Mouse (Mus musculus) forebrain, embryonic 11.5 days (tissue): ENCODE data around the gene 4930426L09Rik. TPM values are rescaled to one million over a fixed set of nuclear protein-coding genes. Genes with fewer than 3 reads are reported as not detected.

Source experiments
- ATAC-seq: fragments of 200-750 bp; cut with Nextera tagmentation; replicated peaks from 2 replicates; pipeline ENCODE4 v1.8.0; 2017; ENCODE audit warnings: moderate TSS enrichment; ENCODE audit not compliant: low FRiP score
- DNase-seq: peaks from one replicate; pipeline ENCODE4 v3.0.0-alpha.2; 2017; ENCODE audit warnings: low spot score
- H3K27ac ChIP-seq: fragments of 300-500 bp; sonication (generic); 2 replicates; pipeline ENCODE4 v1.5.1; 2014; ENCODE audit warnings: low read depth, low read length
- H3K27me3 ChIP-seq: fragments of 300-500 bp; sonication (generic); 2 replicates; pipeline ENCODE4 v1.6.1; 2014; ENCODE audit warnings: mild to moderate bottlenecking, low read length, mixed read lengths; ENCODE audit not compliant: control insufficient read depth, insufficient read depth
- H3K36me3 ChIP-seq: fragments of 300-500 bp; sonication (generic); 2 replicates; pipeline ENCODE4 v1.6.1; 2014; ENCODE audit warnings: mild to moderate bottlenecking, low read length, moderate library complexity, mixed read lengths; ENCODE audit not compliant: control insufficient read depth, insufficient read depth
- H3K4me1 ChIP-seq: fragments of 300-500 bp; sonication (generic); replicated peaks from 2 replicates; pipeline ENCODE4 v1.6.1; 2014; ENCODE audit warnings: low read length, mixed read lengths; ENCODE audit not compliant: control insufficient read depth, insufficient read depth
- H3K4me2 ChIP-seq: fragments of 300-500 bp; sonication (generic); 2 replicates; pipeline ENCODE4 v1.6.1; 2014; ENCODE audit warnings: low read depth, mild to moderate bottlenecking, low read length, moderate library complexity, mixed read lengths; ENCODE audit not compliant: severe bottlenecking
- H3K4me3 ChIP-seq: fragments of 300-500 bp; sonication (generic); 2 replicates; pipeline ENCODE4 v1.5.1; 2014; ENCODE audit warnings: low read depth, low read length
- H3K9ac ChIP-seq: fragments of 300-500 bp; sonication (generic); 2 replicates; pipeline ENCODE4 v1.6.1; 2014; ENCODE audit warnings: low read length
- H3K9me3 ChIP-seq: fragments of 300-500 bp; sonication (generic); 2 replicates; pipeline ENCODE4 v1.6.1; 2016; ENCODE audit warnings: low read length, mixed read lengths; ENCODE audit not compliant: control insufficient read depth
- WGBS: fragments of 180-500 bp; shearing (Covaris S2); extraction: QIAGEN DNeasy Blood & Tissue Kit; methylation state at CpG from one replicate; pipeline ENCODE4 v1.1.7; 2014; 5-methylcytosine and 5-hydroxymethylcytosine counted together
- polyA plus RNA-seq: library from polyadenylated mRNA; unstranded; fragments of >200 nt; fragmentation: Nextera tagmentation; extraction: Ambion mirVana; gene quantifications from 2 replicates; pipeline ENCODE4 v1.2.1, GENCODE M21; 2014

4930426L09Rik gene
- polyA plus RNA-seq, 1 experiment from 2014 or later, result 0.25 TPM

DNA sequence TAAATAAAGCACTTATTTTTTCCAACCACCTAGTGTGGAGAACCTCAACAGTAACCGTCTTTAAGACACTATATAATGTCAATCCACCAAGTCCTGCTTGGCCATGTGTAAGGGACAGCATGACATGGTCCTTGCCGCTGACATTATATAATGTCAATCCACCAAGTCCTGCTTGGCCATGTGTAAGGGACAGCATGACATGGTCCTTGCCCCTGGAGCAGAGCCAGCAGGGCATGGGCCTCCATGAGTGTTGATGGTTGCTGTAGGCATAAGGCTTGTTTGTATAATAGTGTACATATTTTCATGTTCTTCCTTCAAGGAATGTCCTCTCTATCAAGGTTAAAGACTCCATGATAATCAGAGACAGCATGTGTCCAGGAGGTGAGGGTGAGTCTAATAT lies 32.2 kb upstream of the 4930426L09Rik start:
- DNase-seq (no peak), ATAC-seq (no peak)
- Histone ChIP-seq H3K9me3 (no peaks in the 10 kb centered on the region), H3K9ac (no peak overlapping the region), H3K27ac (no peak overlapping the region), H3K36me3 (no peaks in the 10 kb centered on the region), H3K4me3 (no peak overlapping the region), H3K4me2 (no peak overlapping the region), H3K27me3 (no peaks in the 10 kb centered on the region), H3K4me1 (no peaks in the 10 kb centered on the region)
- 95% methylated on average over 2 of the region's 2 CpGs for WGBS

- Histone ChIP-seq H3K4me1 (no peaks in the 10 kb centered on the region), H3K4me2 (no peak overlapping the region), H3K9ac (no peak overlapping the region), H3K36me3 (no peaks in the 10 kb centered on the region), H3K27ac (no peak overlapping the region), H3K27me3 (no peaks in the 10 kb centered on the region), H3K4me3 (no peak overlapping the region), H3K9me3 (no peaks in the 10 kb centered on the region)
- ATAC-seq, result no peak
- WGBS, result 87% methylated on average over 5 of the region's 5 CpGs
- no peak for DNase-seq
Observed at GRCm38 (mm10) chr2:18966566-18966965, 31.6 kb upstream of the 4930426L09Rik start.

DNA sequence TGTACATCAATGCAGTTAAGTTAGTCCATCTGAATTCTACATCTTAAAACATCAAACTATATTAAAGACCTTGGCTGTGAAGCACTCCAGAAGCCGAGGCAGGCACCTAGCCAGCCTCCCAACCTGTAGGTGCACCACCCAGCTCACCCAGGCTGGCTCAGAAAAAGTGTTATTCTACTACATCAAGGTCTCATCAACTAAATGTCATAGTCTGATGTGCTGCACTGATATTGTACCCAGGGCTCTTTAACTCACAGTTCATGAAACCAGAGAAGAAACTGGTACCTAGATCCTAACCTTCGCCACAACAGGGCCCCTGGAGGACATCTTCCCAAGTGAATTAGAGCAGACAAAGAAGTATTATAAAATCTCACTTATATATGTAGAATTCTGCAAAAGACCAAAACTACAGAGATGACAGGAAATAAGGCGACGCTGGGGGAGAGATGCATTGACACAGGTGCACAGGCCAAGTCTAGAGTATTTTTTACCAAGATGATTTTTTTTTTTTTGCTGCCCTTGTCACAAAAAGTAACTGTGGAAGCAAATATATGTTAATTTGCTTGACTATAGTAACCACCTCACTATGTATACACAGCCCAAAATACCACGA lies 30.6 kb upstream of the 4930426L09Rik start:
- Histone ChIP-seq H3K9me3 (peaks cover under 1% of the 10 kb centered on the region; the same call in 1 of the 2 replicates), H3K27ac (no peak overlapping the region), H3K4me1 (no peaks in the 10 kb centered on the region), H3K27me3 (no peaks in the 10 kb centered on the region), H3K4me2 (no peak overlapping the region), H3K36me3 (no peaks in the 10 kb centered on the region), H3K9ac (no peak overlapping the region), H3K4me3 (no peak overlapping the region)
- 93% methylated on average over 5 of the region's 5 CpGs for WGBS
- no peak for ATAC-seq
- DNase-seq, result no peak

DNA sequence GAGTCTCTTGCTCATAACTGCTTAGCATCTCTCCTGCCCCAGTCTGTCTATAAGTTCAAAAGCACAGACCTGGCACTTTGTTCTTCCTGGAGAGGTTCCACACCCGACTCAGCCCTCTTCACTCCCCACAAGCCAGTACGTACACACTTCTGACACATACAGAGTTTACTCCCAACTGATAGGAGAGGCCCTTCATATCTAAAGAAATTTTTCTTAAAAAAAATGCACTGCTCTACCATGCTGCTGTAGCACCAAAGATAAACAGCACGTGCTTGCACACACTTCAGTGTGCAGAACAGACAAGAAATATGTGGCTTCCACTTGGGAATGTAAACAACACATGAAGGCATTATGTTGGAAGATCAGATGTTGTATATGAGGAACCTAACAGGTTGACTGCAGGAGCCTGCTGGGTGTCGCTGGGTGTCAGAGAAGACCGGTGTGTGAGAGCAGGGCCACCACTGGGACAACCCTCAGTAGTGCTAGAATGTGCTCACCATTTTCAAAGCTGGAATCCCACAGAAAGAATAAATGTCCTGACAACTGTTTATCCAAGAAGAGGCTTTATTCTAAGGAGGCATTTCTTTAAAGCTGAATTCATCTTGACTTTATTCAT lies 29.0 kb upstream of the 4930426L09Rik start:
- peaks cover 4% of the 10 kb centered on the region; the same call in 1 of the 2 replicates for H3K9me3 ChIP-seq
- no peak overlapping the region for H3K4me2 ChIP-seq
- 83% methylated on average over 5 of the region's 5 CpGs for whole genome bisulfite sequencing
- no peak overlapping the region for H3K9ac ChIP-seq
- H3K27me3 ChIP-seq, result no peaks in the 10 kb centered on the region
- no peak for DNase-seq
- no peak for ATAC-seq
- no peak overlapping the region for H3K4me3 ChIP-seq
- no peak overlapping the region for H3K27ac ChIP-seq
- no peaks in the 10 kb centered on the region for H3K36me3 ChIP-seq
- no peaks in the 10 kb centered on the region for H3K4me1 ChIP-seq

- Histone ChIP-seq H3K27ac (no peak overlapping the region), H3K4me1 (no peaks in the 10 kb centered on the region), H3K9me3 (peaks cover 4% of the 10 kb centered on the region; the same call in 1 of the 2 replicates), H3K36me3 (no peaks in the 10 kb centered on the region), H3K4me3 (no peak overlapping the region), H3K4me2 (no peak overlapping the region), H3K9ac (no peak overlapping the region), H3K27me3 (no peaks in the 10 kb centered on the region)
- ATAC-seq, result no peak
- WGBS, result 86% methylated on average over 2 of the region's 2 CpGs
- no peak for DNase-seq
Observed at GRCm38 (mm10) chr2:18970461-18970860, 27.7 kb upstream of the 4930426L09Rik start.

DNA sequence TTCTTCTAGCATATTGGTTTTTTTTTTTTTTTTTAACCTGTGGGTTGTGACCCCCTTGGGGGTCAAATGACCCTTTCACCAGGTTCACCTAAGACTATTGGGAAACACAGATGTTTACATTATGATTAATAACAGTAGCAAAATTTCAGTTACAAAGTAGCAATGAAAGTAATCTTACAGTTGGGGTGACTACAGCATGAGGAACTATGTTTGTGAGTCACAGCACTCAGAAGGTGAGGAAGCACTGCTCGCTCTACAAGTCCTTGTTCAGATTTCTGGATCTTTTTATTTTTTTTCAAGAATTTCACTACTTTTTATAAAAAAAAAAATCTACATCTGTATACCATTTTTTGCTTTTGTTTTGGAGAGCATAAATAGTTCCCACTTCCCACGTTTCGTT lies 26.6 kb upstream of the 4930426L09Rik start:
- ATAC-seq (no peak), DNase-seq (no peak)
- no peaks in the 10 kb centered on the region for H3K4me1 ChIP-seq
- WGBS, result 89% methylated on average over 3 of the region's 3 CpGs
- no peak overlapping the region for H3K4me2 ChIP-seq
- H3K9ac ChIP-seq, result no peak overlapping the region
- H3K36me3 ChIP-seq, result no peaks in the 10 kb centered on the region
- peaks cover 4% of the 10 kb centered on the region; the same call in 1 of the 2 replicates for H3K9me3 ChIP-seq
- H3K27ac ChIP-seq, result no peak overlapping the region
- H3K27me3 ChIP-seq, result no peaks in the 10 kb centered on the region
- no peak overlapping the region for H3K4me3 ChIP-seq

- Histone ChIP-seq H3K9me3 (peaks cover 4% of the 10 kb centered on the region; the same call in 1 of the 2 replicates), H3K27ac (no peak overlapping the region), H3K27me3 (no peaks in the 10 kb centered on the region), H3K4me1 (no peaks in the 10 kb centered on the region), H3K4me3 (no peak overlapping the region), H3K4me2 (no peak overlapping the region), H3K9ac (no peak overlapping the region), H3K36me3 (no peaks in the 10 kb centered on the region)
- ATAC-seq, result no peak
- WGBS, result 73% methylated on average over 4 of the region's 4 CpGs
- DNase-seq, result no peak
Observed at GRCm38 (mm10) chr2:18974882-18975645, 23.1 kb upstream of the 4930426L09Rik start.

- DNase-seq (no peak), ATAC-seq (no peak)
- Histone ChIP-seq H3K4me2 (no peak overlapping the region), H3K27me3 (no peaks in the 10 kb centered on the region), H3K27ac (no peak overlapping the region), H3K9ac (no peak overlapping the region), H3K9me3 (peaks cover 4% of the 10 kb centered on the region; the same call in 1 of the 2 replicates), H3K36me3 (no peaks in the 10 kb centered on the region), H3K4me3 (no peak overlapping the region), H3K4me1 (no peaks in the 10 kb centered on the region)
- 95% methylated on average over 2 of the region's 2 CpGs for WGBS
Observed at GRCm38 (mm10) chr2:18976175-18976574, 22.0 kb upstream of the 4930426L09Rik start.
